Mouse (Mus musculus): ENCODE measurements at regions not wholly inside any gene's neighbourhood (a gene's known extent, or its start where the extent isn't known, plus 50 kb on each side); places are given as distances from the start of the nearest gene placed in this dataset.

DNA sequence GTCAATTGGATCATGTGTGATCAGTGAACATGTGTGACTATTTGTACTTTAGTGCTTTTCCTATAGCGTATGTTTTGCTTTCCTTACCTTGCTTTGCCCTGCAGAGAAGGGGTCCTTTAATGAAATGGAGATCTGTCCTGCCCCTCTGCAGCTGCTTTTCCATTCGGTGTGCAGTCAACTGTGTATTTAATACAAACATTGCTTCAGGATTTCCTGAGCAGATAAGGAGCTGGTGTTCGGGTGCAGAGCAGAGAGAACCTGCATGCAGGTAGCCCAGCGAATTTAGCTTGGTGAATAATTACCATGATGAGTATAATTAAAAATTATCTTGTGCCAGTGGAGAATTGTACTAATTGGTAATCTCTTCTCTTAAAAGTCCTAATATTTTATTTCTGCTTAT, 249.4 kb downstream of the Olfr1505 start:
- Histone ChIP-seq H3K9ac (ENCODE audit: low read length) (no peak overlapping the region), H3K4me2 (ENCODE audit: low read depth, severe bottlenecking) (no peak overlapping the region), H3K27me3 (ENCODE audit: control insufficient read depth, insufficient read depth, low read length) (no peaks in the 10 kb centered on the region), H3K27ac (replicated peaks; ENCODE audit: low read depth, low read length) (no peak overlapping the region), H3K4me3 (ENCODE audit: low read depth, low read length) (no peak overlapping the region), H3K9me3 (ENCODE audit: control insufficient read depth, low read length) (no peaks in the 10 kb centered on the region), H3K36me3 (ENCODE audit: control insufficient read depth, insufficient read depth, low read length) (no peaks in the 10 kb centered on the region), H3K4me1 (ENCODE audit: control insufficient read depth, insufficient read depth, low read length) (no peaks in the 10 kb centered on the region)
- no peak for DNase-seq (ENCODE audit: low spot score)
- no peak for ATAC-seq (ENCODE audit: insufficient number of reproducible peaks, low FRiP score, low TSS enrichment, low read depth)
- WGBS, result 62% methylated on average over 4 of the region's 4 CpGs

- WGBS, result 63% methylated on average over 2 of the region's 2 CpGs
- Histone ChIP-seq H3K36me3 (ENCODE audit: control insufficient read depth, insufficient read depth, low read length) (no peaks in the 10 kb centered on the region), H3K27ac (replicated peaks; ENCODE audit: low read depth, low read length) (no peak overlapping the region), H3K4me2 (ENCODE audit: low read depth, severe bottlenecking) (no peak overlapping the region), H3K4me3 (ENCODE audit: low read depth, low read length) (no peak overlapping the region), H3K4me1 (ENCODE audit: control insufficient read depth, insufficient read depth, low read length) (no peaks in the 10 kb centered on the region), H3K9me3 (ENCODE audit: control insufficient read depth, low read length) (no peaks in the 10 kb centered on the region), H3K27me3 (ENCODE audit: control insufficient read depth, insufficient read depth, low read length) (no peaks in the 10 kb centered on the region), H3K9ac (ENCODE audit: low read length) (no peak overlapping the region)
- DNase-seq (ENCODE audit: low spot score), result no peak
- ATAC-seq (ENCODE audit: insufficient number of reproducible peaks, low FRiP score, low TSS enrichment, low read depth), result no peak
Observed at GRCm38 (mm10) chr19:14165775-14166174, 252.4 kb downstream of the Olfr1505 start.

DNA sequence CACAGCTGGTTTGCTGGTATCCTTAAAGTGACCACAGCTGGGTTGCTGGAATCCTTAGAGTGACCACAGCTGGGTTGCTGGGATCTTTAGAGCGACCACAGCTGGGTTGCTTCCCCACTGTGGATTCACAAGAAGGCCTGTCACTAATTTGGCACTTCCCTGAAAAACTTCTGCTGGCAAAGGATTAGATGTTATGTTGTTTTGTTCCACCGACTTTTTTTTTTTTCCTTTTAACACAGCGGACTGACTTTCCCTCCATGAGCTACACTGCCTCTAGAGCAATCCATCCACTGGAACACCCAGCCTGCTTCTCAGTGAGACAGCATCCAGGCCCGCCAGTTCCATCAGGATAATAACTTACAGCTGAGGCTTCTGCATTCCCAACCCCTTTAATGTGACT, 266.9 kb downstream of the Olfr1505 start:
- H3K4me3 ChIP-seq (ENCODE audit: low read depth, low read length), result no peak overlapping the region
- no peaks in the 10 kb centered on the region for H3K36me3 ChIP-seq (ENCODE audit: control insufficient read depth, insufficient read depth, low read length)
- H3K9me3 ChIP-seq (ENCODE audit: control insufficient read depth, low read length), result no peaks in the 10 kb centered on the region
- H3K27ac ChIP-seq (replicated peaks; ENCODE audit: low read depth, low read length), result no peak overlapping the region
- H3K9ac ChIP-seq (ENCODE audit: low read length), result no peak overlapping the region
- ATAC-seq (ENCODE audit: insufficient number of reproducible peaks, low FRiP score, low TSS enrichment, low read depth) (no peak), DNase-seq (ENCODE audit: low spot score) (no peak)
- H3K4me1 ChIP-seq (ENCODE audit: control insufficient read depth, insufficient read depth, low read length), result no peaks in the 10 kb centered on the region
- no peaks in the 10 kb centered on the region for H3K27me3 ChIP-seq (ENCODE audit: control insufficient read depth, insufficient read depth, low read length)
- WGBS, result 16% methylated on average over 4 of the region's 4 CpGs
- H3K4me2 ChIP-seq (ENCODE audit: low read depth, severe bottlenecking), result no peak overlapping the region

GRCm38 (mm10) chr19:14180956-14181355, 267.6 kb downstream of the Olfr1505 start:
- WGBS, result 82% methylated on average over 3 of the region's 3 CpGs

DNA sequence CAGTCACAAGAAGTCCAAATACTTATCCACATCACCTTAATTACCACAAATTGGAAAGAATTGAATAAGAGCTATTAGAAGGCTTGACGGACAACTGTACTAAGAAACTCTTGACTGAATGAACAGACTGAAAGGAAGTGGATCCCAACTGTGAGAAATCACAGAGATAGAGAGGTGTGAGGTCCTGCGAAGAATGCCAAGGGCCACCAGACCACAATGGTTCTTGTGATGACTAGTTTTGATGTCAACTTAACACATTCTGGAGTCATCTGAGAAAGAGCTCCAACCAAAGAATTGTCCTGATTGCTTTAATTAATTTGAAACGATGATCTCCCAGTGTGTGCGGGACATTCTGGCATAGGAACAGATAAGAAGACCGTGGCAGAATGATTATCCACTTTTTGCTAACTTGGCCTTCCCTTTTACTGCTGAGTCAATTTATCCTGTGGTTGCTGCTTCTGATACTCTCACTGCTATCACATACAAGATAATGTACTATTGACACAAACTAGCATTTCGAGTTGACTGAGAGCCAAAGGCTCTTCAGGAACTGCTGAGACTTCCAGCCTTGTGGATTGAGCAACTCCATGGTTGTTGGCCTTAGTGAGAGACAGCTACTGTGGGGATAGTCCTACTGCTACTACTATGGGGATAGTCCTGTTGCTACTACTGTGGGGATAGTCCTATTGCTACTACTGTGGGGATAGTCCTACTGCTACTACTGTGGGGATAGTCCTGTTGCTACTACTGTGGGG, 268.5 kb downstream of the Olfr1505 start:
- no peaks in the 10 kb centered on the region for H3K4me1 ChIP-seq (ENCODE audit: control insufficient read depth, insufficient read depth, low read length)
- no peaks in the 10 kb centered on the region for H3K36me3 ChIP-seq (ENCODE audit: control insufficient read depth, insufficient read depth, low read length)
- H3K27ac ChIP-seq (replicated peaks; ENCODE audit: low read depth, low read length), result no peak overlapping the region
- ATAC-seq (ENCODE audit: insufficient number of reproducible peaks, low FRiP score, low TSS enrichment, low read depth), result no peak
- WGBS, result 91% methylated on average over 6 of the region's 6 CpGs
- no peak overlapping the region for H3K4me2 ChIP-seq (ENCODE audit: low read depth, severe bottlenecking)
- DNase-seq (ENCODE audit: low spot score), result no peak
- H3K27me3 ChIP-seq (ENCODE audit: control insufficient read depth, insufficient read depth, low read length), result no peaks in the 10 kb centered on the region
- H3K9me3 ChIP-seq (ENCODE audit: control insufficient read depth, low read length), result no peaks in the 10 kb centered on the region
- H3K4me3 ChIP-seq (ENCODE audit: low read depth, low read length), result no peak overlapping the region
- no peak overlapping the region for H3K9ac ChIP-seq (ENCODE audit: low read length)

More at GRCm38 (mm10) chr19:14180956-14181355, 267.6 kb downstream of the Olfr1505 start:
- DNase-seq (ENCODE audit: low spot score) (no peak), ATAC-seq (ENCODE audit: insufficient number of reproducible peaks, low FRiP score, low TSS enrichment, low read depth) (no peak)
- Histone ChIP-seq H3K9ac (ENCODE audit: low read length) (no peak overlapping the region), H3K27me3 (ENCODE audit: control insufficient read depth, insufficient read depth, low read length) (no peaks in the 10 kb centered on the region), H3K4me2 (ENCODE audit: low read depth, severe bottlenecking) (no peak overlapping the region), H3K27ac (replicated peaks; ENCODE audit: low read depth, low read length) (no peak overlapping the region), H3K4me1 (ENCODE audit: control insufficient read depth, insufficient read depth, low read length) (no peaks in the 10 kb centered on the region), H3K9me3 (ENCODE audit: control insufficient read depth, low read length) (no peaks in the 10 kb centered on the region), H3K4me3 (ENCODE audit: low read depth, low read length) (no peak overlapping the region), H3K36me3 (ENCODE audit: control insufficient read depth, insufficient read depth, low read length) (no peaks in the 10 kb centered on the region)

DNA sequence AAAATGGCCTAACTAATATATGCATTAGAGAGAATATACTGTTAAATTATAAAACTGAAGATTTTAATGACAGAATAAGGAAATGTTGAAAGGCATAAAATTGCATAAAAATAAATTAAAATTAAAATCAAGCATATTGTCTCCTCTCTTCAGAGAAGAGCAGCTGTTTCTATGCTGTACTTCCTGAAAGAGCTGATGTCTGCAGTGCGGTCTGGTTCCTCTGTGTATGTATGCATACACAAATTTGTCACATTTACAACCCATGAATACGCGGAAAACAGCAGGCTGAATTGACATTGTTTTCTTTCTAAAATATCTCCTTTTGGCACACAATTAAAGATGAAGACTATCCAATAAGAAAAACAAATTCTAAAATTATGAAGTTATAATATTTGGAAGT, 278.5 kb downstream of the Olfr1505 start:
- DNase-seq (ENCODE audit: low spot score), result no peak
- H3K4me2 ChIP-seq (ENCODE audit: low read depth, severe bottlenecking), result no peak overlapping the region
- no peaks in the 10 kb centered on the region for H3K9me3 ChIP-seq (ENCODE audit: control insufficient read depth, low read length)
- H3K4me3 ChIP-seq (ENCODE audit: low read depth, low read length), result no peak overlapping the region
- no peak overlapping the region for H3K27ac ChIP-seq (replicated peaks; ENCODE audit: low read depth, low read length)
- H3K27me3 ChIP-seq (ENCODE audit: control insufficient read depth, insufficient read depth, low read length), result no peaks in the 10 kb centered on the region
- 85% methylated on average over 3 of the region's 3 CpGs for whole genome bisulfite sequencing
- ATAC-seq (ENCODE audit: insufficient number of reproducible peaks, low FRiP score, low TSS enrichment, low read depth), result no peak
- H3K9ac ChIP-seq (ENCODE audit: low read length), result no peak overlapping the region
- no peaks in the 10 kb centered on the region for H3K36me3 ChIP-seq (ENCODE audit: control insufficient read depth, insufficient read depth, low read length)
- no peaks in the 10 kb centered on the region for H3K4me1 ChIP-seq (ENCODE audit: control insufficient read depth, insufficient read depth, low read length)

DNA sequence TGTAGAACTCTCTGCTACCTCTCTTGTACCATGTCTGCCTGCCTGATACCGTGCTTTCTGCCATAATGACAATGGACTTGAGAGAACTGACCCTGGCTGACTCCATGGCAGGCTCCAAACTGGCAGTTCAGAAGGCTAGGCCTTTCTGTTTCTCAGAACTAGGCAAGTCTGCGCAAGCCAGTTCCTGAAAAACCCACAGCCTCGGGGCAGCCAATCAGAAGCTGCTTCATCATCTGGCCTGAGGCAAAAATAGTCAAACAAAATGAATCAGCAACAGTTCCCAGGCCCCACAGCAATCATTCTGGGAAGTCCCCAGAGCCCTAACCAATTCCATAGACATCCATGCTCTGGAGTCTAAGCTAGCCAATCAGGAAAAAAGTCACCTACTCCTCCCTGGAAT, 284.5 kb downstream of the Olfr1505 start:
- no peak for ATAC-seq (ENCODE audit: insufficient number of reproducible peaks, low FRiP score, low TSS enrichment, low read depth)
- 87% methylated on average over 3 of the region's 3 CpGs for WGBS
- no peaks in the 10 kb centered on the region for H3K36me3 ChIP-seq (ENCODE audit: control insufficient read depth, insufficient read depth, low read length)

DNA sequence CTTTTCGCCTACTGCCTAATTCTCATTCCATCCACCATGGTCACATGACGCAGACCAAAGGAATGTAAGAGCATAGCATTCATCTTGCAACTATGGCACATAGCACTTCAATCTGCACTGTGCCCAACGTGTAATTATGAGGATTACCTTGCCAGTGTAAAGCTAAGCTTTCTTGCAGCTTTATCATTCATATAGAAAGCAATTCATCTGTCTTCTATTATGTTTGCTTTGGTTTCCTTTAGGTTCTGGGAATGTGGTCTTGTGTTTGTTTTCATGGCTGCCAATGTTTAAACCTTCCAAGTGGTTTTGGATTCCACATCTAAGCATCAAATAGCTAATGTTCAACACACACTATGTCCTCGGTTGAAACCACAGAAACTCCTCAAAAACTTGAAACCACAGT, 307.2 kb downstream of the Olfr1505 start:
- Histone ChIP-seq H3K36me3 (ENCODE audit: control insufficient read depth, insufficient read depth, low read length) (no peaks in the 10 kb centered on the region), H3K4me2 (ENCODE audit: low read depth, severe bottlenecking) (no peak overlapping the region), H3K9me3 (ENCODE audit: control insufficient read depth, low read length) (no peaks in the 10 kb centered on the region), H3K27ac (replicated peaks; ENCODE audit: low read depth, low read length) (no peak overlapping the region), H3K4me3 (ENCODE audit: low read depth, low read length) (no peak overlapping the region), H3K9ac (ENCODE audit: low read length) (no peak overlapping the region), H3K27me3 (ENCODE audit: control insufficient read depth, insufficient read depth, low read length) (no peaks in the 10 kb centered on the region), H3K4me1 (ENCODE audit: control insufficient read depth, insufficient read depth, low read length) (no peaks in the 10 kb centered on the region; the same call in 1 of the 2 replicates)
- 81% methylated on average over 4 of the region's 4 CpGs for WGBS
- DNase-seq (ENCODE audit: low spot score) (no peak), ATAC-seq (ENCODE audit: insufficient number of reproducible peaks, low FRiP score, low TSS enrichment, low read depth) (no peak)

More for the DNA sequence above, 284.5 kb downstream of the Olfr1505 start:
- H3K9ac ChIP-seq (ENCODE audit: low read length), result no peak overlapping the region
- no peak for DNase-seq (ENCODE audit: low spot score)
- H3K27me3 ChIP-seq (ENCODE audit: control insufficient read depth, insufficient read depth, low read length), result no peaks in the 10 kb centered on the region
- no peak overlapping the region for H3K4me2 ChIP-seq (ENCODE audit: low read depth, severe bottlenecking)
- no peak overlapping the region for H3K4me3 ChIP-seq (ENCODE audit: low read depth, low read length)
- H3K9me3 ChIP-seq (ENCODE audit: control insufficient read depth, low read length), result no peaks in the 10 kb centered on the region
- H3K27ac ChIP-seq (replicated peaks; ENCODE audit: low read depth, low read length), result no peak overlapping the region
- no peaks in the 10 kb centered on the region for H3K4me1 ChIP-seq (ENCODE audit: control insufficient read depth, insufficient read depth, low read length)

Data from limb, embryonic 11.5 days (tissue).